Mouse (Mus musculus) megakaryocyte, embryonic 14.5 days (primary cell): Measurements from ENCODE around the gene Cep85l.

Experiments
- FLI1 ChIP-seq: IDR thresholded peaks from 2 replicates; pipeline ENCODE4 v1.6.1; 2012; ENCODE audit warnings: low read length, inconsistent platforms, mixed read lengths
- GATA1 ChIP-seq: IDR thresholded peaks from 3 replicates; pipeline ENCODE4 v1.6.1; 2012; ENCODE audit warnings: mixed read lengths, low read length, inconsistent platforms, borderline replicate concordance

GRCm38 (mm10) chr10:53332752-53333151, 47.0 kb downstream of the Cep85l start:
- TF ChIP-seq GATA1 (no peak), FLI1 (no peak)
